Mouse (Mus musculus) spleen, adult 18-20 months (tissue): ENCODE measurements around the gene Hip1r.

ENCODE experiments used
- DNase-seq, 2 experiments: peaks; one replicate each; pipeline ENCODE4 v3.0.0; 2022; ENCODE audit warnings: mixed read lengths in 2 of 2

Gene Hip1r

DNA sequence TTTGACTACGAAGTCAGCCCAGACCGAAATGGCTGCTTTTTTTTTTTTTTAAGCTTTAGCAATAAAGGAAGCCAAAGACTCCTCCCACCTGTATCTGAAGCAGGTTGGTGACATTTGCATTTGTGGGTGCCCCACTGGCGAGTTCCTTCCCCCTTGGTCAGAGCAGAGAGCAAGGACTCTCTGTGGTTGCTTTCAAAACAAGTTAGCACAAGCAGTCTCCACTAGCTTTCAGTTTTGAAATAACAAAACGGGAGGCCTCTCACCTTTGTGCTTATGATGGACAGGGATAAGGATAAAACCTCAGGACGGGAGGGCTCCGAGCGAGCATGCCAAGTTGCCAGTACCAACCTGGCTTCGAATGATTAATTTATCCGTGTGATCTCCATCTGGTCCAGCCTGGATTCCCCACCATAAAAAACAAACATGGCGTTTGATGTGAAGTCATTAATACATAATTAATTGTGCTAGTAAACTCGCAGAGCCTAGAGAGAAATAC lies 1.2 kb downstream of the Hip1r start:
- DNase-seq = peak; percentile 52 to 74

- DNase-seq = peak in 1 of 2 experiments; percentile 16
Observed at GRCm38 (mm10) chr5:123975668-123976180, 2.3 kb downstream of the Hip1r start.

DNA sequence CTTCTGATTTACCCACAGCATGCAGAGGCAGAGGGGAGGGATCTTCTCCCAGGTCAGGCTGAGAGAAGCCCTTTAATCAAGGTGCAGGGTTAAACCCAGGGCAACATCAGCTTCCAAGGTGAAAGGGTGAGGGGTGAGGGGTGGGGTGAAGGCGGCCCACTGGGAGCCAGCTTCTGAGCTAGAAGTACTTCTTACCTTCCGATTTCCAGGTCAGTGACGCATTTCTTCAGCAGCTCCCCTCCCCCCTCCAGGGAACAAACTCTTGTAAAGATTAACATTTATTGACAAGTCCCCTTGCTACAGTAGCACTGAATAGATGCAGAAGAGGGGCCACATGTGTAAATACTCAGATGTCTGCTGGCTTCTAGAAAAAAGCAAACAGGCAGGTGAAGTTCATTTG lies 3.8 kb downstream of the Hip1r start:
- peak in 1 of 2 experiments; percentile 1 for DNase-seq

DNA sequence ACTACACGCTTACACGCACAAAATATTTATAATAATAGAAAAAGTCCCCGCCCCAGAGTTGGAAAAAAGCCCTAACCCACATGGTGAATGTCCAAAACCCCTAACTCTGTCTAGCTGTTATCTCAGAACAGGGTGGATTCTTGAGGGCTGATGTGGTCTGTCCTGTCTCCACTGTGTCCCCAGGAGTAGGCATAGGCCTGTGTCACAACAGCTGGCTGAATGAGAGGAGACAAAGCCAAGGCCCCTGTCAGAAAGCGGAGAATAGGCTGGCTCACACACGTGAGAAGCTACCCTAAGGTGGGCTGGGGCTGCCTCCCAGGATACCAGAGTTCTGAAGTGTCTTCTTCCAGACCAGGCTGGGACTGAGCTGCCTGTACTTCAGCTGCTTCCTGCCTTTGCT lies 4.7 kb downstream of the Hip1r start:
- no peak for DNase-seq

GRCm38 (mm10) chr5:123979221-123979979 lies 6.0 kb downstream of the Hip1r start:
- peak in 1 of 2 experiments; percentile 2 for DNase-seq

GRCm38 (mm10) chr5:123979980-123980369 lies 6.5 kb downstream of the Hip1r start:
- peak in 1 of 2 experiments; percentile 1 for DNase-seq

DNA sequence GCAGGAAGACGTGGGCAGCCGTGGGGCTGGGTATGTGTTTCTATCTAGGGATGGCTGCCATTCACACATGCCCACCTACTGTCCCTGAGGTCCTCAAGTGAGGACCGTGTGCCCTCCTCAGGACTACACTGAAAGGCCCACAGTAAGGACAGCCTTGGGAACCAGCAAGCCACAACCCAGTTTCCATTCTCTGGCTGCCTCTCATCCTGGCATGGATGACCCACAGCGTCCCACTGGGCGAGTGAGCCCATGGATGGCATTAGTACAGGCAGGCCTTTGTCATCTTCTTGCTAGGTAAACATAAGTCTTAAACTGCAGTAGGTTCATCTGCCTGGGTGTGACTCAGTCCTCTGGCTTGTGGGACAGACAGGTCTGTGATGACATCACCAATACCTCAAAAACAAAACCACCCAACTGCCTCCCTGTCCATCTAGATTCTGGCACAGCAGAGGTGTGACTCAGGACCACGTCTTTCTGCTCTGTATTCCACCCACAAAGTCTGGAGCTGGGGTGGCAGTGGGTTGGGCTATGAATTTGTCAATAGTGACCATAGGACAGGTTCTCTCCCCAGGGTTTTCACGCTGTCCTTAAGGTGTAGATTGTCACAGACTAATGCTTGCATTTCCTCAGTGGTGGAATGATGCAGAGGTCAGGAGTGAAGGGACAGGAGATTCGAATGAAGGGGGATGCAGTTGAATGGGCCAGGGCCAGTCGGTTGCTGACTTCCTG lies 7.3 kb downstream of the Hip1r start:
- peak in 1 of 2 experiments; percentile 12 for DNase-seq

- peak in 1 of 2 experiments; percentile 40 for DNase-seq
Observed at GRCm38 (mm10) chr5:123981250-123981554, 7.8 kb downstream of the Hip1r start.

DNA sequence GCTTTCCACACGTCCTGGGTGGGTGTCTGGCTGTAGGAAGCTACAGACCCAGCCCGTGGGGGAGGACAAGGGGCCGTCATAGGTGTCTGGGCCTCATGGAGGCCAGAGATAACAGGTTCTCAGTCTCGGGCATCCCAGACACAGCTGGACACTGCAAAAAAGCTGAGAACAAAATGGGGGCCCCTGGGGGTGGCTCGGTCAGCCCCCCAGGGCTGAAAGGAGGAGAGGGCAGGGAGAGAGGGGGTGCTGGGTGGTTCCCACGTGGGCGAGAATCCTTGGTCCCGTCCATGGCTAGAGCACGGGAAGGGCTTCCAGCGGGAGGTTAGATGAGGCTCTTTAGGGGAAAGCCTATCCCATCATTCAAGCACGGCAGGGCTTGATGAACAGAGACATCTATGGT lies 9.4 kb downstream of the Hip1r start:
- peak in 1 of 2 experiments; percentile 1 for DNase-seq

DNA sequence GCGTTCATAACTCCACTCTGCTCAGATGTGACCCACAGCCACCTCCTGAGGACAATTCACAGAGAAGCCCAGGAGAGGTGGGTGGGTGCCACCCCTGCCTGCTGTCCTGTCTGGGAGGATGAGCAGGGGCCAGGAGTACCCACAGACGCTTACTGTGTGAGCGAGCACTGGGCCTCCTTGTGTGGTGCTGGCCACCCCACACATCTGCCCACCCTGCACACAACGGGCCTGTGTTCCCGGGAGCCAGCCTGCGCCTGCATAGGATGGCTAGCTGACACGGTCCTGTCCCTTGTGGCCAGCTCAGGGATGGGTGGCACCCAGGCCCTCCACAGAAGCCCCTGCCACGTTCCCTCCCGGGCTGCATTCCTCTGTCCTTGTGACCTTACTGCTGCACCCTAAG lies 12.0 kb downstream of the Hip1r start:
- DNase-seq = peak in 1 of 2 experiments; percentile 4

- no peak for DNase-seq
Observed at GRCm38 (mm10) chr5:123986925-123987324, 13.5 kb downstream of the Hip1r start.

- no peak for DNase-seq
Observed at GRCm38 (mm10) chr5:123987511-123987910, 14.1 kb downstream of the Hip1r start.

GRCm38 (mm10) chr5:123989941-123990885 lies 16.8 kb downstream of the Hip1r start:
- DNase-seq = no peak

DNA sequence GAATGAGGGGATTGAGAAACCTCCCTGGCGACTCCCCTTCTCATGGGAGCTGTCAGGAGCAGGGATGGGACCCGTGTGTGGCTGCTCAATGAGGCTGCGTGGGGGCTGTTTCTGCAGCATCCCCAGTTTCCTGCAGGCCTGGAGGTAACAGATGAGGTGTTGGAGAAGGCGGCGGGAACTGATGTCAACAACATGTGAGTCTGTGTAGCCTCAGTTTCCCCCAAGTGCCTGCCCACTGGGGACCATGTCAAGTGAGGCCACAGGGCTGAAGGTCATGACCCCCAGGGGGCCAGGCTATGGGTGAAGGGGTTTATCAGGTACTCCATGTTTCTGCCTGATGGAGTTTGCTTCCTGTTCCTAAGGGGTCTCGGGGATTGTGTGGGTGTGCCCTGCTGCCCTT lies 17.9 kb downstream of the Hip1r start:
- DNase-seq = no peak

DNA sequence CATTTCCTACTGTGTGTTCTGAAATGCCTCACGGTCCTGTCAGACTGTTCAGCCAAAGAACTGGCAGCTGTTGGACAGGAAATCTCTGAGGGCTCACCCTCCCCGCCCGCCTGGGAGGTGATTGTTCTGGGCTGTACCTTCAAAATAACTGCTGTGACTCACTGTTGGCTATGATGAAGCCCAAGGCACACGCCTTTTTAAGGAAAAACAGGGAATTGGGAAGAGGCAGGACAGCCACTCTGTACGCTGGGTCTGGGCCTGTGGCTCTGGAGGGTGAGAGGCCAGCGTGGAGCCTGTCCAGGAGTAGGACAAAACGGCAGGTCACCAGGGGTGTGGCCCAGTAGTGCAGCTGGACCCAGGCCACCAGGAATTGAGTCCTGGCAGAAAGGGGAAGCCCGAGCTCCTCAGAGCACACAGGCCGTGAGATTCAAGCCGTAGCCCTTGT lies 18.8 kb downstream of the Hip1r start:
- DNase-seq = no peak

DNA sequence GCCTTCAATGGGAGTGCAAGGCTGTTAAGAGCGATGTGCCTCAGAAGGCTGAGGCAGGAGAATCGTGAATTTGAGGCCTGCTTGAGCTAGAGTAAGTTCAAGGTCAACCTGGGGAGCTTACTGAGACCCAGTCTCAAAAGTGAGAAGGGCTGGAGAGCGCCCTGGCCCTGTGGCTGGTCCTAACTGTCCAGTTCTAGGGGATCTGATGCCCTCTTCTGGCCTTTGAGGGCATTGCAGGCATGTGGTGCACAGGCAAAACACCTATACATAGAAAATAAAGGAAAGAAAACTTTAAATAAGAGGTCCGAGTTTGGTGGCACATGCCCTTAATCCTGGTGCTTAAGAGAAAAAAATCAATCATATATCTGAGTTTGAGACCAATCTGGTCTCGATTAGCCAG lies 19.4 kb downstream of the Hip1r start:
- peak; percentile 66 to 88 for DNase-seq

- DNase-seq = no peak
Observed at GRCm38 (mm10) chr5:123993263-123994036, 20.0 kb downstream of the Hip1r start.

GRCm38 (mm10) chr5:123994468-123994867 lies 21.0 kb downstream of the Hip1r start:
- no peak for DNase-seq

GRCm38 (mm10) chr5:123995388-123995787 lies 22.0 kb downstream of the Hip1r start:
- DNase-seq = no peak

DNA sequence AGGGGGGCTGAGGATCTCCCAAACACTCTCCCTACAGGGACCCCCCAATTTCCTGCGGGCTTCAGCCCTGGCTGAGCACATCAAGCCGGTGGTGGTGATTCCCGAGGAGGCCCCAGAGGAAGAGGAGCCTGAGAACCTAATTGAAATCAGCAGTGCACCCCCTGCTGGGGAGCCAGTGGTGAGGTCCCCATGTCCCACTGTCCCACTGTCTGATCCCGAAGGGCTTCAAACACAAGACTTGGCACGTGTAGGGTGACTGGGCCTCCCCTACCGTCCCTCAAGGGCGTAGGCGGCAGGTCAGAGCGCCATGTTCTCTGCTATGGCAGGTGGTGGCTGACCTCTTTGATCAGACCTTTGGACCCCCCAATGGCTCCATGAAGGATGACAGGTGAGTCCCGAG lies 22.8 kb downstream of the Hip1r start:
- no peak for DNase-seq

- no peak for DNase-seq
Observed at GRCm38 (mm10) chr5:123996695-123997094, 23.3 kb downstream of the Hip1r start.

DNA sequence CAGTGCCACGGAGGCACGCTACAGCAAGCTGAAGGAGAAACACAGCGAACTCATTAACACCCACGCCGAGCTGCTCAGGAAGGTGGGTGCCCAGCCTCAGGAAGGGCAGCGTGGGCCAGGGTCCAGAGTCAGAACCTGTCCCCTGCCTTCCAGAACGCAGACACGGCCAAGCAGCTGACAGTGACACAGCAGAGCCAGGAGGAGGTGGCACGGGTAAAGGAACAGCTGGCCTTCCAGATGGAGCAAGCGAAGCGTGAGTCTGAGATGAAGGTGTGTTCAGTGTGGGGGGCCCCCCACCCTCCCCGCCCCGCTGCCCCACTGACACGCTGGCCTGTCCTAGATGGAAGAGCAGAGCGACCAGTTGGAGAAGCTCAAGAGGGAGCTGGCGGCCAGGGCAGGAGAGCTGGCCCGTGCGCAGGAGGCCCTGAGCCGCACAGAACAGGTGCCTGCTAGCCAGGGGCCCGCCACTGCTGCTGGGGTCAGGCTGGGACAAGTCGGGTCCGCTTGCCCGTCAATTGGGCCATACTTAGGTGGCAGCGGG lies 23.9 kb downstream of the Hip1r start:
- DNase-seq = no peak
